Mouse (Mus musculus): ENCODE measurements around the gene Mycn. TPM values are rescaled to one million over a fixed set of nuclear protein-coding genes. Genes with fewer than 3 reads are reported as not detected.

Gene Mycn
- total RNA-seq, 2 experiments from 2014 or later, result 11.7 to 14.5 TPM

GRCm38 (mm10) chr12:12928239-12928638 is 13.5 kb downstream of the Mycn start:
- intact Hi-C loops (cut with DNase I), result no loop called here
- DNase-seq, result no peak

GRCm38 (mm10) chr12:12926975-12927527 is 14.7 kb downstream of the Mycn start:
- DNase-seq, result no peak
- intact Hi-C loops (cut with DNase I), result no loop called here

- intact Hi-C loops (cut with DNase I), result no loop called here
- no peak for DNase-seq
Observed at GRCm38 (mm10) chr12:12924446-12924845, 17.3 kb downstream of the Mycn start.

- intact Hi-C loops (cut with DNase I), result no loop called here
- DNase-seq, result no peak
Observed at GRCm38 (mm10) chr12:12920166-12921157, 21.3 kb downstream of the Mycn start.

GRCm38 (mm10) chr12:12916298-12916697 is 25.4 kb downstream of the Mycn start:
- DNase-seq, result no peak
- intact Hi-C loops (cut with DNase I), result no loop called here

GRCm38 (mm10) chr12:12910356-12910979 is 31.2 kb downstream of the Mycn start:
- no peak for DNase-seq
- intact Hi-C loops (cut with DNase I), result no loop called here

GRCm38 (mm10) chr12:12909631-12910277 is 32.0 kb downstream of the Mycn start:
- intact Hi-C loops (cut with DNase I), result loop anchor here (10.0 kb wide), 1 partner anchor 95 kb away; no protein-coding TSS in a partner anchor
- DNase-seq, result no peak

GRCm38 (mm10) chr12:12906771-12907170 is 34.9 kb downstream of the Mycn start:
- intact Hi-C loops (cut with DNase I), result loop anchor here (10.0 kb wide), 1 partner anchor 92 kb away; no protein-coding TSS in a partner anchor

GRCm38 (mm10) chr12:12906321-12906720 is 35.4 kb downstream of the Mycn start:
- intact Hi-C loops (cut with DNase I), result loop anchor here (10.0 kb wide), 1 partner anchor 92 kb away; no protein-coding TSS in a partner anchor
- no peak for DNase-seq

More at GRCm38 (mm10) chr12:12906771-12907170, 34.9 kb downstream of the Mycn start:
- no peak for DNase-seq

GRCm38 (mm10) chr12:12905117-12905516 is 36.6 kb downstream of the Mycn start:
- intact Hi-C loops (cut with DNase I), result loop anchor here (2.0 to 10.0 kb wide), 2 partner anchors 34 to 90 kb away; no protein-coding TSS in a partner anchor
- no peak for DNase-seq

- intact Hi-C loops (cut with DNase I), result loop anchor here (2.0 to 10.0 kb wide), 2 partner anchors 34 to 90 kb away; no protein-coding TSS in a partner anchor
- peak; percentile 86 to 91 for DNase-seq
Observed at GRCm38 (mm10) chr12:12904512-12904953, 37.2 kb downstream of the Mycn start.

GRCm38 (mm10) chr12:12904086-12904485 is 37.6 kb downstream of the Mycn start:
- intact Hi-C loops (cut with DNase I), result loop anchor here (2.0 to 10.0 kb wide), 2 partner anchors 35 to 89 kb away; no protein-coding TSS in a partner anchor

GRCm38 (mm10) chr12:12902403-12902802 is 39.3 kb downstream of the Mycn start:
- intact Hi-C loops (cut with DNase I), result loop anchor here (10.0 kb wide), 1 partner anchor 88 kb away; no protein-coding TSS in a partner anchor

More at GRCm38 (mm10) chr12:12904086-12904485, 37.6 kb downstream of the Mycn start:
- no peak for DNase-seq

GRCm38 (mm10) chr12:12898356-12899126 is 43.2 kb downstream of the Mycn start:
- DNase-seq, result no peak
- intact Hi-C loops (cut with DNase I), result loop anchor here (5.0 kb wide), 1 partner anchor 56 kb away; no protein-coding TSS in a partner anchor

More at GRCm38 (mm10) chr12:12902403-12902802, 39.3 kb downstream of the Mycn start:
- DNase-seq, result peak; percentile 4 to 8

- DNase-seq, result no peak
- intact Hi-C loops (cut with DNase I), result no loop called here
Observed at GRCm38 (mm10) chr12:12893986-12894385, 47.7 kb downstream of the Mycn start.

- no peak for DNase-seq
- intact Hi-C loops (cut with DNase I), result no loop called here
Observed at GRCm38 (mm10) chr12:12886191-12886889, 55.4 kb downstream of the Mycn start.
